Mouse (Mus musculus): ENCODE results near the gene Sh3gl1. TPM values are rescaled to one million over a fixed set of nuclear protein-coding genes. Genes with fewer than 3 reads are reported as not detected.
A peak's percentile ranks its signal among the peaks of the same experiment; 100 is the strongest.
"Not testable (repeated sequence)": the region's sequence is repeated elsewhere in the genome, so short reads cannot be mapped to it uniquely, and the experiment has no call there.

Sh3gl1 gene
- total RNA-seq (2022) = 10 to 100 TPM; 44.3 to 52.5 (median 49.9) TPM

- DNase-seq = peak; percentile 99
Observed at GRCm38 (mm10) chr17:56036176-56036900, at the start of gene Sh3gl1. Gene Sh3gl1, minus strand, starts transcription at chr17:56036635.

GRCm38 (mm10) chr17:56080781-56081585 is 44.5 kb upstream of the Sh3gl1 start:
- DNase-seq = no peak

- no peak for DNase-seq
Observed at GRCm38 (mm10) chr17:56079921-56080320, 43.5 kb upstream of the Sh3gl1 start.

- DNase-seq = peak; percentile 100
Observed at GRCm38 (mm10) chr17:56078880-56079795, 42.7 kb upstream of the Sh3gl1 start, which contains the start of gene Hdgfl2. Gene Hdgfl2, plus strand, starts transcription at chr17:56079634.

GRCm38 (mm10) chr17:56078361-56078760 is 41.9 kb upstream of the Sh3gl1 start:
- peak; percentile 52 for DNase-seq

GRCm38 (mm10) chr17:56077523-56077922 is 41.1 kb upstream of the Sh3gl1 start:
- no peak for DNase-seq

- peak; percentile 95 for DNase-seq
Observed at GRCm38 (mm10) chr17:56074827-56075208, 38.4 kb upstream of the Sh3gl1 start, which contains the start of gene Ubxn6. Gene Ubxn6, minus strand, starts transcription at chr17:56075028.

- DNase-seq = peak; percentile 86
Observed at GRCm38 (mm10) chr17:56074097-56074826, 37.8 kb upstream of the Sh3gl1 start.

GRCm38 (mm10) chr17:56072243-56072642 is 35.8 kb upstream of the Sh3gl1 start:
- DNase-seq = no peak

- no peak for DNase-seq
Observed at GRCm38 (mm10) chr17:56071126-56071525, 34.7 kb upstream of the Sh3gl1 start.

- no peak for DNase-seq
Observed at GRCm38 (mm10) chr17:56069066-56069465, 32.6 kb upstream of the Sh3gl1 start.

GRCm38 (mm10) chr17:56066451-56066850 is 30.0 kb upstream of the Sh3gl1 start:
- DNase-seq = no peak

GRCm38 (mm10) chr17:56065715-56066114 is 29.3 kb upstream of the Sh3gl1 start:
- not testable (repeated sequence) for DNase-seq

GRCm38 (mm10) chr17:56062081-56062480 is 25.6 kb upstream of the Sh3gl1 start:
- no peak for DNase-seq

- no peak for DNase-seq
Observed at GRCm38 (mm10) chr17:56057381-56058120, 21.1 kb upstream of the Sh3gl1 start.

- DNase-seq = no peak
Observed at GRCm38 (mm10) chr17:56055945-56056678, 19.7 kb upstream of the Sh3gl1 start.

GRCm38 (mm10) chr17:56054938-56055337 is 18.5 kb upstream of the Sh3gl1 start:
- no peak for DNase-seq

- DNase-seq = no peak
Observed at GRCm38 (mm10) chr17:56051369-56051768, 14.9 kb upstream of the Sh3gl1 start.

- no peak for DNase-seq
Observed at GRCm38 (mm10) chr17:56040857-56041163, 4.4 kb upstream of the Sh3gl1 start.

All from adrenal gland, adult 8-10 months (tissue).